Mouse (Mus musculus): ENCODE measurements at regions not wholly inside any gene's neighbourhood (a gene's known extent, or its start where the extent isn't known, plus 50 kb on each side); places are given as distances from the start of the nearest gene placed in this dataset.

DNA sequence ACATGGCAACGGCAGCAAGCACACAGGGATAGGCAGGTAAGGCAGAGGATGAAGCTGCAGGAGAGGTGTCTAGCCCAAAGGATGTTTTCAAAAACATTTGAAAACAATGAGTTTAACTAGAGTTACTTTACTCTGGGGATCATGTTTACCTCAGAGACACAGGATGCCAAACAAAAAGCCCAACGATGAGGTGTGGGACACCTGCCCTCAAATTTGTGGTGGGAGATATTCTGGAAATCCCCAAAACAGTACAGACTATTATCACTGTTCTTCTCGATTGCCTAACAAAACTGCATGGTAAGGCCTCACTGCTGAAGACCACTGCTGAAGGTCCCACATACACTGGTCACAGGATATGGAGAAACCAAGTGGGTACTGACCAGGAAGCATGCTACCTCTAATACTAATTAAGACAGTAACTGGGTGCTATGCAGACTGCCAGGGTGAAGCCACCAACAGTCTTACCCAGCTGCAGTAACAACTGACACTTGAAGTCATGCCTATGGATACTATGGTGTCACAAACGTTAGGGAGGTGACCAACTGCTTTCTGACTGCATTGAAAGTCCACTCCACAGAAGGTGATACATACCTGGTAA is 197.1 kb upstream of the Mkln1 start:
- DNase-seq: no peak

- DNase-seq: no peak
Observed at GRCm38 (mm10) chr6:31202594-31202993, 195.9 kb upstream of the Mkln1 start.

DNA sequence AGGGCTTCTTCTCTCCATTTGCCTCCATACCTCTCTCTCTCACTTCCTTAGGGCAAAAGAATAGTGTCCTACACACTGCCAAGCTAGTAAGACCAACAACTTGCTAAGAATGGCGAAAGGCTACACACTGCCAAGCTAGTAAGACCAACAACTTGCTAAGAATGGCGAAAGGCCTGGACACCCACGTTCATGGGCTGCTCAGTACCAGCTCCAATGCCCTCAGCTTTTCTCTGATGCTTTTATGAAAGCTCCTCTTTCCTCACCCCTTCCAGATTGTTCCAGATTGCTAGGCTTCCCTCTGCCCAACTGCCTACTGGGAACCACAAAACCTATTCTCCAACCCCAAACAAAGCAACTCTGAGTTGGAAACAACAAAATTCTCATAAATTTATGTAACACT is 194.1 kb upstream of the Mkln1 start:
- DNase-seq: no peak

DNA sequence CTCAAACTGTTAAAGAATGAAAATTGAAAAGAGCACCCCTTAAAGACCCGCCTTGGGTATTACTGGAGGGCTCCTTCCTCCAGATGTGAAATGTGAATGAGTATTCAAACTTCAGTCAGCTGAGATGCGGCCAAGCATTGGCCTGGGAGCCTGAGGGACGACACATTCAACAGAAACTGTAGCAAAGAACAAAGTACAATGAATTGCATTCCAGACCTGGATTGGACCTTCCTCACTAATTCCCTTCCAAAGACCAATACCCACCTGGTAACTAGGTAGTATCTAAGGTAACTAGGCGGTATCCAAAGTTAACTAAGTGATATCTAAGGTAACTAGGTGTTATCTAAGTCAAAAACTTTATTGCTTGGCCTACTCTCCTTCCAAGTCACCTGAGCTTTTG is 193.7 kb upstream of the Mkln1 start:
- no peak for DNase-seq

- no peak for DNase-seq
Observed at GRCm38 (mm10) chr6:31206106-31206505, 192.4 kb upstream of the Mkln1 start.

DNA sequence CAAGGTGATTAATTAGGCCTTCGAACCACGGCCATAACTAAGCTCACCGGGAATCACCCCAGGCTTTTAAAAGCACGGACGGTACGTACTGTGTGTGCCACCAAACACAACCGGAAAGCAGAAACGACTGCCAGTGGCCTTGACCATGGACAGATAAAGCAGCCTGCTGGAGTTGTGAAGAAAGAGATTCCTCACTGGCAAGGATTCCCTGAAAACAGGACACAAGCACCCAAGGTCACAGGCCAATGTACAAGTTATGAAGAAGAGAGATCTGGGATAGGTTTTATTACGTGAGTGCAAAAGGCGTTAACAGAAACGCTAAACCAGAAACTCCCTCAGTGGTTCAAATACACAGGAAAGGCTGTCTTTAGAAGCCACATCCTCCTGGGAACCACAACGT is 191.3 kb upstream of the Mkln1 start:
- no peak for DNase-seq

DNA sequence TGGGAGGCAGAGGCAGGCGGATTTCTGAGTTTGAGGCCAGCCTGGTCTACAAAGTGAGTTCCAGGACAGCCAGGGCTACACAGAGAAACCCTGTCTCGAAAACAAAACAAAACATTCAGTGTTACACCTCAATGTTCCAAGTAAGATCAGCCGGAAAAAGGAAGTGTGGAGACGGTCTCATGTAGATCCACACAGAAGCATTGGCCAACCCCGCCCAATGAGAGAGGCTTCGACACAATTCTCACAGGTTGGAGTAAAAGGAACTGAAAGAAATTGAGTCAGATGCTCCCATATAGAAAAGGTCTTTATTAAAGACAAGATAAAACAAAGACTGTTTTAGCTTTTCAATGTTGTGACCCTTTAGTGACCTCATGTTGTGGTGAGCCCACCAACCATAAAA is 190.3 kb upstream of the Mkln1 start:
- DNase-seq: no peak

GRCm38 (mm10) chr6:31209411-31210139 is 189.0 kb upstream of the Mkln1 start:
- no peak for DNase-seq

DNA sequence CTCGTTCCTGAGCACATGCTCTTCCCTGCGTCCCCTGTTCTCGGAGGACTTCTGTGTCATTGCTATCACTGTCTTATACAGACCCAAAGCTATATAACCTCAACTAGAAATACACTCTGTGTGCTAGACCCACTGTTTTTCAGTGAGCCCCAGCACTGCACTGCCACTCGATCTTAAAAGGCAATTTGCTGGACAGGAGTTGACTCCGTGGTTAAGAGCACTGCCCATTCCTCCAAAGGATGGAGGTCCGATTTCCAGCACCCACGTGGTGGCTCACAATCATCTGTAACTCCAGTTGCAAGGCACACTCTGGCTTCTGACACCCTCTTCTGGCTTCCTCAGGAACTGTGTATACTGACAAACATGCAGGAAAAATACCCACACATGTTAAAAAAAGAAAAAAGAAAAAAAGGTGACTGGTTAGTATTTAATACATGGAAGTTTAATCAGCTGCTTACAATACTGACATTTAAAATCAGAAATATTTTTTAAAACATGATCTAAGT is 188.3 kb upstream of the Mkln1 start:
- no peak for DNase-seq

- no peak for DNase-seq
Observed at GRCm38 (mm10) chr6:31211091-31211490, 187.4 kb upstream of the Mkln1 start.

DNA sequence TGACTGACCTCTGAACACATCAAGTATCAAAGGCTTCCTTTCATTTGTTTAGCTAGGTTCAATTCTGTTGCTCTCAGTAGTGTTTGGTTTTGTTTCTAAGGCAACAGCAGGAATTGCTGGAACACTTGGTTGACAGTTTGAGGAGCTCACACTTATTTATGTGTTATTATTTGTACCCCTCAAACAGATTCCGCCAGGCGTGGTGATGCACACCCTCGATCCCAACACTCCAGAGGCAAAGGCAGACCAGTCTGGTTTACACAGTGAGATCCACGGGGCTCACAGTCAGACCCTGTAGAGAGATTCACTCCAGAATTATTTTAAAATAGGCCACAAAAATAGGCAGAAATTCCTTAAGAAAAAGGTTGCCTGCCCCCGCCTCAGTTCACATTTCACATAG is 186.9 kb upstream of the Mkln1 start:
- no peak for DNase-seq

- no peak for DNase-seq
Observed at GRCm38 (mm10) chr6:31212080-31212479, 186.5 kb upstream of the Mkln1 start.

GRCm38 (mm10) chr6:31212694-31213093 is 185.8 kb upstream of the Mkln1 start:
- no peak for DNase-seq

- DNase-seq: no peak
Observed at GRCm38 (mm10) chr6:31213161-31213560, 185.4 kb upstream of the Mkln1 start.

- DNase-seq: no peak
Observed at GRCm38 (mm10) chr6:31215661-31216060, 182.9 kb upstream of the Mkln1 start.

DNA sequence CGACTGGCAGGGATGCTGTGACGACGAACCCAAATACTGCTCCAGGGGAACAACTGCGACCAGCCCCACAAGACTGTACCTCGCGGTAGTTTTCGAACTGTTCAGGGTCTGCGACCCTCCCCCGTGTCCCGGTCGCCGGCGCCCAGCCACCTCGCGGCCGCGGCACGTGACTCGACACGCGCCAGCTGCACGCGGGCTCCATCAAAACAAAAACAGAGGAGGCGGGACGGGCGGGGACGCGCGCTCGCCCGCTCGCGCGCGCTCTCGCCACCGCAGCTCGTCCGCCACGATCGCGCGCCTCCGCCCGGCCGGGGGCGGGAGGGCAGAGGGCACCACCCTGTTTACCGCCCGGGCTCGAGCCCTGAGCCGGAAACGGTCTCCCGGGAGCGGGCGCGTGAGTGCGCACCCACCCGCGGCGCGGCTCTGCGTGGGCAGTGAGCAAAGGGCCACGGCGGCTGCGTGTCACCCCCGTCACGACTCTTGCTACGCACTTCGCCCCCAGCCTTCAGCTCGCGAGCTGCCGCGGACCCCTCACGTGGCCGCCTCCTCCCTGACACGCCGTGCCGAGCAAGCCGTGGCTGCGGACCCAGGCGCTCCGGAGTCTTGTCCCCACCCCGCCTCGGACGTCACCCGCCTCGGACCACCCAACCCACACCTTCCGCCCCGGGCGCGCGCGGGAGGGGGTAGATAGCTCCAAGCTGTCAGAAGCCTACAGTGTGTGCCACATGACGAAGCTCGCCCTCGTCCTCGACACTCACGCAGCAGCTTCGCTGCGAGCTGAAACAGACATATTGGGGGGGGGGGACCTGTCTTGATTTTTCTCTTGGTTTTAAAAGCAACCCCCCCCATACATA is 182.1 kb upstream of the Mkln1 start:
- DNase-seq: peak; percentile 88 to 91

DNA sequence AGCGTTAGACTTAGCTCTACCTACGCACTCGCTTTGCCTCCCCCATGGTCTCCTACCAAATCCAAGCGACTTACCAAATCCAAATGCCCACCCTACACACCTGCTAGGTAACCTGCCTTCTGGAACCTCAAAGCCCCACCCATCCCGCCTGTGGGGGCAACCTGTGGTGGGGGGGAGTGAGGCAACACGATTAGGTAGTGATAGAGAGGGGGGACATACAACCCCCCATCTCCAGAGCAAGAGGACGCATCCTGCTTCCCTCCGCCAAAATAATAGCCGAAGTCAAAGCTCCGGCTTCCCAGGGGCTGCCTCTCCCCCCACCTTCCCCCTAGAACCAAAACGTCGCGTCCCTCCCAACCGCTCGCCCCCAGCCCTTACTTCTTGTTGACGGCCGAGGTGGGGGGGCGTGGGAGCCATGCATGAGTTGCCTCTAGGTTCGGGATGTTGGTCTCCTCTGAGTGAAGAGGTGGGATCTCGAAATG is 181.4 kb upstream of the Mkln1 start:
- peak; percentile 24 to 38 for DNase-seq

GRCm38 (mm10) chr6:31217641-31218138 is 180.8 kb upstream of the Mkln1 start:
- peak; percentile 63 to 73 for DNase-seq

DNA sequence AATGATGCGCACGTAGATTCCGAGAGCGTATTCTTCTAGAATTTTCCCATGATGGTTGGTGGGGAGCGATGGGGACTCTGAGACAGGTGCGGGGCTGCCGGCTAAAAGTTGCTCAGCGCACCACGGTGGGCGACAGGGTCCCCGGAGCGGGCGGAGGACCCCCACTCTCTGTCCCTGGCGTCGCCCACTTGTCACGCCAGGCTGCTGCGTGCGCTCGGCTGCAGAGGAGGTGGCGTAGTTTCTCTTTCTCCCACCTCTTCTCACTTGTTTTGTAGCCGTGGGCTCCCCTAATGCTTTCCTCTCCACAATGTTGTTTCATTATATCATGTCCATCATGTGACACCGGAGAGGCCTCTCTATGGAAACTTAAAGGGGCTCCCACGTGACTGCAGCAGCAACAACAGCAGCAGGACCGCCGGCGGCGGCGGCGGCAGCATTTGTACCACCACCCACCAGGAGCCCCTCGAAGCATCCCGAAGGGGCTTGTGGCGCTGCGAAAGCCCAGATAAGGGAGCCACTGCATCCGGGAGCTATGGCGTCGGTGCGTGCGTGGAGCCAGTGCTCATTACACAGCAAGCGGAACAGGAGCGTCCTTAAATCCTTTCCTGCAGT is 180.3 kb upstream of the Mkln1 start:
- peak; percentile 44 to 53 for DNase-seq

DNA sequence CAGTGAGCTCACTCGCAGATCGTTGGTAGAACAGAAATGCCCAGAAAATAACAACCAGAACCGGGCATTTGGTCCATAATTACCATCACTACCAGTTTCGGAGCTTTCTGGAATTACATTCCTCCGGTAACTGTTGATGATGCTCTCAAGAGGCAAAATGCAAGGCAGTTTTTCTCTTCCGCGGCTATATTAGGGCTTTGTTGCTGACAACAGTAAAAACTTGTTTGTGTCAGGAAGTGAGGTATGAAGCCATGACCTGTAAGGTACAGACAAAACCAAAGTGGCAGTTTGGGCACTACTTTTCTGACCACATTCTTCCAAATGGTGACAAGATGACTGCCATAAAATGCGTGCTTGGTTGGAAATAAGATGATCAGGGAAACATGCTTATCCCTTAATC is 179.7 kb upstream of the Mkln1 start:
- DNase-seq: no peak

DNA sequence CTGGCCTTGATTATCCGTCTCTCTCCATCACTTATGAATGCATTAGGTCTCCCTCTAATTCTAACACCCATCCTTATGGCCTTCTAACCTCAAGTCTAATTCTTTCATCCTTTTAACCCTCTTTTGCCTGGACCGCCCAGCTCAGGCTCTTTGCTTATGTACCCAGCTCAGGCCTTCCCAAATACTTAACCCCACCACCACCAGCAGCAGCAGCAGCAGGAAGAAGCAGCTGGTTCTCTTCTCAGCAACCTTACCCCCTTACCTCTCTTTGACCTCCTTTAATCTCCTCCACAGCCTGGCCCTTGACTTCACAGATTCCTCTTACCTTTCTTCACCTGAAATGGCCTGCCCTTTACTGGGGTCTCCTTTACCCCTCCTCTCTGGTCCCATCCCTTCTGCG is 178.8 kb upstream of the Mkln1 start:
- DNase-seq: no peak

DNA sequence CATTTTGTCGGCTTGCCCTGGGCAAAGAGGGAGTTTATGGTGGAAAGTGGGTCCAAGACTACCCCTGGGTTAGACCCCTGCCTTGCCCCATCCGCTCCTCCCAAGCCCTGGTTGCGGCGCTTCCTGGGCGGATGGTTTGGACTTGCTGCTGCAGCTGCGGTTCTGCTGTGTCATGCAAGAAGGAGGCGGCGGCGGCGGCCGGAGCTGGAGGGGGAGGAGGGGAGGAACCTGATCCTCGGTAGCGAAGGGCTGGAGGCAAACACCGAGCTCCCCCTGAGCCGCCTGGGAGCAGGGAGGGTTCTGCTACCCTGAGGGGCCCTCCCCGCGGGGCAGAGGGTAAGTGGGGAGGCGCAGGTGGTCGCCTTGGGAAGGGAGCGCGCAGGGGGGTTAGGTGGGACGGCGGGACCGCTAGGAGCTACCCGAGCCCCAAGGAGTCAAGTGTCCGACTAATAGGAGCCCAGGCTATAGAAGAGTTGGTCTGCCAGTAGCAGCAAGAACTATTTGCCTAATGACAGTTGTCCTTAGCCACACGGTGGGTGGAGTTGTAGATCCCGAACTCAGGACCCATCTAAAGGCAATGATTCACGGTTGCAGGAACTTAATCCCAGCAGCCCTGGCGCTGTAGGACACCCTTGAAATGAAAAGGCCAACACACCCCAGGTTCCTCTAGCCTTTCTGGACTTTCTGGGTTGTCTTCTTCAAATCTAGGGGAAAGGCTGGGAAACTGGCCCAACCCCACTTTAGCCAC is 178.2 kb upstream of the Mkln1 start:
- DNase-seq: peak; percentile 66 to 68
